Mouse (Mus musculus) forebrain, postnatal 0 days (tissue): ENCODE results near the gene Cys1. TPM values are rescaled to one million over a fixed set of nuclear protein-coding genes. Genes with fewer than 3 reads are reported as not detected.
A peak's percentile ranks its signal among the peaks of the same experiment; 100 is the strongest.

Experiments used
- ATAC-seq: fragments of 200-750 bp; cut with Nextera tagmentation; 2 replicates; pipeline ENCODE4 v1.8.0; 2017; ENCODE audit warnings: mild to moderate bottlenecking, moderate library complexity
- DNase-seq: peaks from one replicate; pipeline ENCODE4 v3.0.0-alpha.2; 2015
- H3K27ac ChIP-seq: fragments of 300-500 bp; sonication (generic); 2 replicates; pipeline ENCODE4 v1.5.1; 2014; ENCODE audit warnings: low read depth, mild to moderate bottlenecking, antibody characterized with exemption, low read length, moderate library complexity, mixed read lengths
- H3K27me3 ChIP-seq: fragments of 300-500 bp; sonication (generic); 2 replicates; pipeline ENCODE4 v1.6.1; 2014; ENCODE audit warnings: mild to moderate bottlenecking, low read length, mixed read lengths; ENCODE audit not compliant: insufficient read depth
- H3K36me3 ChIP-seq: fragments of 300-500 bp; sonication (generic); 2 replicates; pipeline ENCODE4 v1.6.1; 2014; ENCODE audit warnings: mild to moderate bottlenecking, moderate library complexity; ENCODE audit not compliant: insufficient read depth
- H3K4me1 ChIP-seq: fragments of 300-500 bp; sonication (generic); 2 replicates; pipeline ENCODE4 v1.6.1; 2014; ENCODE audit warnings: antibody characterized with exemption; ENCODE audit not compliant: insufficient read depth
- H3K4me2 ChIP-seq: fragments of 300-500 bp; sonication (generic); 2 replicates; pipeline ENCODE4 v1.6.1; 2014; ENCODE audit warnings: low read depth, mild to moderate bottlenecking, moderate library complexity
- H3K4me3 ChIP-seq: fragments of 300-500 bp; sonication (generic); 2 replicates; pipeline ENCODE4 v1.5.1; 2014; ENCODE audit warnings: low read depth, low read length, mixed read lengths
- H3K9ac ChIP-seq: fragments of 300-500 bp; sonication (generic); 2 replicates; pipeline ENCODE4 v1.6.1; 2014; ENCODE audit warnings: mild to moderate bottlenecking
- H3K9me3 ChIP-seq: fragments of 300-500 bp; sonication (generic); 2 replicates; pipeline ENCODE4 v1.6.1; 2016; ENCODE audit warnings: low read length
- CTCF ChIP-seq: sonication (generic); IDR thresholded peaks from 2 replicates; pipeline ENCODE4 v1.5.1; 2016; ENCODE audit warnings: antibody characterized with exemption, control low read depth, low read depth
- WGBS: fragments of 180-500 bp; shearing (Covaris S2); extraction: QIAGEN DNeasy Blood & Tissue Kit; methylation state at CpG from one replicate; pipeline ENCODE4 v1.1.7; 2014; 5-methylcytosine and 5-hydroxymethylcytosine counted together
- polyA plus RNA-seq: library from polyadenylated mRNA; unstranded; fragments of >200 nt; fragmentation: Nextera tagmentation; extraction: Ambion mirVana; gene quantifications from 2 replicates; pipeline ENCODE4 v1.2.1, GENCODE M21; 2015
- total RNA-seq: library from RNA; depleted of rRNA; stranded (reverse); fragments of >200 nt; gene quantifications from 2 replicates; pipeline ENCODE4 v1.2.3, GENCODE M21; 2014; rRNA removed

Gene Cys1
- 4.2 and 5.8 TPM in 2 replicates for total RNA-seq
- 2.1 and 2.3 TPM in 2 replicates for polyA plus RNA-seq

DNA sequence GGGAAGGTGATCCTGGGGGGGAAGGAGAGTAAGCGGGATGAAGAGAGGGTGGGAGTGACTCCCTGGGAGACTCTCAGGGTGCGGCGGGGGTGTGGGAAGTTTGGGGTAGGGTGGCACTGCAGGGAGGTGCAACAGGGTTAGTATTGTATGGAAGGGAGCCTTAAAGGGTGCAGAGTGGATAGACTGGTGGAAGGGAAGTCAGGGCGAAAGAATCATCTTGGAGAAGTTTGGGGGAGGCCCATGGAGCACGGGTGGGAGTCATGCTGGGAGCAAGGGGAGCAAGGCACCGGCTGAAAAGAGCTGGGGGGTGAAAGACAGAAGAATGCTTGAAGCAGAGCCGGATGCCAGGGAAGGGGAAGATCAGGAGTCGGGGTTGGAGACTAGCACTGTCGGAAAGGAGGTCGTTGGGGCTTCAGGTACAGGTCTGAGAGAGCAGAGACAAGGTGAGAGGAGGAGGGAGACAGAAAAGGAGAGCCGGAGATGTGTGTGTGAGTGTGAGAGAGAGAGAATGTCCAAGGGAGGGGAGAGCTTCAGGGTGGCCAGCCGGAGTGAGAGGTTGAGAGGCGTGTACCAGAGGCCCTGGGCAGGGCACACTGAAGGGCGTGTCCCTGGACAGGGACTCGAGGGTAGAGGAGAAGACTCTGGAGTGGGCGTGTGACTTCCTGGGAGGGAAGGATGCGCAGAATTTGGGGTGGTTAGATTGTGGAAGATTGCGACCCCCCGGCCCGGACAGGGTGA is at the start of gene Cys1:
Cys1 (minus strand) TSS at position 528 of the 738 bp plus-strand sequence.
- peak within 1 kb of the TSS; percentile 94 for H3K4me2 ChIP-seq
- H3K9ac ChIP-seq, result peak within 1 kb of the TSS; percentile 69
- peak; percentile 23; the same call in 1 of the 2 replicates for ATAC-seq
- 6% methylated on average over 20 of the region's 20 CpGs for WGBS
- TF ChIP-seq CTCF, result no peak
- H3K27me3 ChIP-seq, result no peaks in the 10 kb centered on the region; the same call in 1 of the 2 replicates
- peak within 1 kb of the TSS; percentile 65 for H3K4me3 ChIP-seq
- H3K27ac ChIP-seq, result peak within 1 kb of the TSS; percentile 50
- no peaks in the 10 kb centered on the region for H3K9me3 ChIP-seq
- peaks cover 10% of the 10 kb centered on the region; the same call in 1 of the 2 replicates for H3K4me1 ChIP-seq
- no peaks in the 10 kb centered on the region for H3K36me3 ChIP-seq
- DNase-seq, result no peak

DNA sequence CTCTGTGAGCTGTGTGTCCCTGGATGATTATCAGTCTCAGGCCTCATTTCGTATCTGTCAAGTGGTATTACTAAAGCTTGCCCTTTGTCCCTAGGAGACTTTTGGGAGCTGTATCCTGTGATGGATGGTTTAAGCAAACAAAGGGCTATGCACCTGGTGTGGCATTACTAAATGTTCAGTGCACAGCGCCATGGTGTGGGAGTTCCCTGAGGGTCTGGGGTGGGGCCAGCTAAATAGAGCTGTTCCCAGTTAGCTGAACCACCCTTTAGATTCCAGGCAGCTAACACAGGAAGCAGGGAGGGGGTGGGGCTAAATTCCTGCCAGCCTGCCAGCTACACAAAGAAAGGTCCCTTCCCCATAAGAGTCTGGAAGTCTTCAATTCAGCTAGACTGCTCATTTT is 42.8 kb upstream of the Cys1 start:
- peaks cover 4% of the 10 kb centered on the region; the same call in 1 of the 2 replicates for H3K4me1 ChIP-seq
- no peak overlapping the region for H3K27ac ChIP-seq
- no peak overlapping the region for H3K9ac ChIP-seq
- DNase-seq (peak; percentile 50), ATAC-seq (peak; percentile 94)
- H3K36me3 ChIP-seq, result no peaks in the 10 kb centered on the region
- no peak for TF ChIP-seq CTCF
- no peaks in the 10 kb centered on the region for H3K27me3 ChIP-seq
- no peak overlapping the region for H3K4me3 ChIP-seq
- H3K4me2 ChIP-seq, result no peak overlapping the region
- peaks cover 12% of the 10 kb centered on the region; the same call in 1 of the 2 replicates for H3K9me3 ChIP-seq
- 19% methylated on average over 2 of the region's 2 CpGs for WGBS

DNA sequence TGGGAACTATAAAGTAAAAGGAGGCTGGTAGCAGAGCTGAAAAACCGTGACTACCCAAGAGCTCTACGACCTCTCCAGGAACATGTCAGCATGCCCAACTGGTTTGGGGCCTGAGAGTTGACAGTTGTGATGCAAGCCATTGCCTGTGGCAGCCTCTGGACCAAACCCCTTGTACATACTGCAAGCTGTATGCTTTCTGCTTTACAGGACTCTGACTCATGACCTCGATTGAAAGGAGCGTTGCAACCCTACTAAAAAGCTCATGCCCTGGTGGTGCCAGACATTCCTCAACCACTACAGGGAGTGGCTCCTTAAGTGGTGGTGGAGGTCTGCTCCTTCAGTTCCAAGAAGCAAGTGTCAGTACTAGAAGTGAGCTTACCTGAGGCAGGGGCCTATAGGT is 42.2 kb upstream of the Cys1 start:
- peak overlapping the region; percentile 45; the same call in 1 of the 2 replicates for H3K27ac ChIP-seq

DNA sequence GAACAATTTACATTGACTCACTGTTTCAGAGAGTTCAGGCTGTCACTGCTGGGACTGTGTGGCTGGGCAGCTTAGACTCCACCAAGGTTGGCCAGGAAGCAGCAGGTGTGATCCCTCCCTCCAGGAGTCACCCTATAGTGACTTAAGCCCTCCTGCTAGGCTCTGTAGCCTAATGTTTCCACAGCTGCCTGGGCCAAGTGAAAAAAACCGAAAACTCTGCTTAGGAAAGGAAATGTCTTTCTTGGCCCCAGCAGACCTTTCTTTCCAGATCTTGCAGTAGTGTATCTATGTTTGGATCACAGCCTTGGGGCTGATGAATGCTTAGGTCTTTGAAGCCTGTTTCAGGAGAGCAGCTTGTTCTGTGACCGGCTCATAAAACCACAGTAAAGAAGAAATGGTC is 41.8 kb upstream of the Cys1 start:
- H3K4me3 ChIP-seq, result no peak overlapping the region

More for the DNA sequence above, 42.2 kb upstream of the Cys1 start:
- DNase-seq (no peak), ATAC-seq (0 out of 2 replicates have a peak, but pooled peaks have one; percentile 8)
- TF ChIP-seq CTCF, result no peak
- Histone ChIP-seq H3K9ac (no peak overlapping the region), H3K27me3 (no peaks in the 10 kb centered on the region), H3K4me2 (no peak overlapping the region), H3K4me1 (peaks cover 4% of the 10 kb centered on the region; the same call in 1 of the 2 replicates), H3K4me3 (no peak overlapping the region), H3K9me3 (peaks cover 7% of the 10 kb centered on the region; the same call in 1 of the 2 replicates), H3K36me3 (no peaks in the 10 kb centered on the region)
- 79% methylated on average over 4 of the region's 4 CpGs for WGBS

DNA sequence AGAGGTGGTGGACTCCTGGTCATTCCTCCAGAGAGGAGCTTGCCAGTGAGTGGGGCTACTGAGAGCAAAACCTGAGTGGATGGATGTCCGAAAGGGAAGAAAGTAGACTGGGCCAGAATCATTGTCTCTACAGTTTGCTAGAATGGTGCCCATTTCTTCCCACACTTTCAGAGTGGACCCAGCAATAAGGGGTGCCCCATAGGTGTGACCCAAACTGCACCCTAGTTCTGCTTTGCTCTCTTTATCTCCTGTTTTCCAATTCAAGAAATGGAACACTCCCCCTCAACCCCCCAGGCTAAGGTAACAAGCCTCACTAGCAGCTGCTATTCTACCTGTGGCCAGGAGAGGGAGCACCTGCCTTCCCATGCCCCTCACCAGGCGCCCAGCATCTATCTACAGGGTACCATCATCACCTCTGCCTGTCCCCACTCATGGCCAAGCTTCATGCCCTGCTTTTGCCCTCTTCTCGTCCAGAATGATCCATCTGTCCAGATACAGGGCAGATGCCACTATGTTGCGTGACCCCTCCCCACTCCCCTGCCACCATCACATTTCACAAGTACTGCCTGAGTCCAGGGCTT is 35.2 kb upstream of the Cys1 start:
- DNase-seq (peak; percentile 60), ATAC-seq (peak; percentile 76)
- H3K27me3 ChIP-seq, result no peaks in the 10 kb centered on the region
- no peaks in the 10 kb centered on the region for H3K36me3 ChIP-seq
- no peak overlapping the region for H3K4me3 ChIP-seq
- no peak overlapping the region for H3K4me2 ChIP-seq
- WGBS, result 48% methylated on average over 4 of the region's 4 CpGs
- TF ChIP-seq CTCF, result peak; percentile 89
- H3K9ac ChIP-seq, result no peak overlapping the region
- no peak overlapping the region for H3K27ac ChIP-seq
- no peaks in the 10 kb centered on the region for H3K4me1 ChIP-seq
- no peaks in the 10 kb centered on the region for H3K9me3 ChIP-seq

More for the DNA sequence above, 41.8 kb upstream of the Cys1 start:
- no peak overlapping the region for H3K9ac ChIP-seq
- TF ChIP-seq CTCF, result no peak
- ATAC-seq (no peak), DNase-seq (no peak)
- WGBS, result 62% methylated on average over 2 of the region's 2 CpGs
- H3K27me3 ChIP-seq, result no peaks in the 10 kb centered on the region
- 0 out of 2 replicates have a peak, but pooled peaks cover 6% of the 10 kb centered on the region for H3K9me3 ChIP-seq
- H3K27ac ChIP-seq, result no peak overlapping the region
- H3K36me3 ChIP-seq, result no peaks in the 10 kb centered on the region
- H3K4me2 ChIP-seq, result no peak overlapping the region
- peaks cover 4% of the 10 kb centered on the region; the same call in 1 of the 2 replicates for H3K4me1 ChIP-seq

DNA sequence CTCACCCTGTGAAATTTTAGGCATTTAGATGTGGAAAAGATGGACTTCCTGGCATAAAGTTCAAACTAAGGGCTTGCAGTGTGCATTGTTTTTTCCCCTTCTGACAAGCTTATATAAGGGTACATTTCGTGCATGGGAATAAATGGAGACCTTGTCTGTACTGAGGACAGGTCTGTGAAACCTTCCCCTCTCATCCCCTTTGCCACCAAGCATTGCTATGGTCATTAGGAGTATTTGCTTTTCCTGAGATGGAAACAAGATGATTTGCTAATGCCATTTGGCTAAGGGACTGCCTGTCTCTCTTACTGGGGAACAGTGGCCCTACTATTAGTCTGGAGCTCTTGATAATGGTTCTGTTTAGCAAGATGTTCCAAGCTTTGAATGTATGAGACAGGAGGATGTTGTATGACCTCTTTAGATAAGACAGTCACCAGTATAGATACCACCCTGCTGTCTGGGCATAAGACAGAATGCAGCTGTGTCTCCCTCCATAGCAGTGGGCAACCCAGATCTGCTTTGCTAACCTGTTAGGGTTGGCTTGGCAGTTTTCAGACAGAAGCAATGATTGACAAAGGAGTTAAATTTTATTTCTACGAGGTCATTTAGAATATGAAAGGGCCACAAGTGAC is 33.8 kb upstream of the Cys1 start:
- Histone ChIP-seq H3K27me3 (no peaks in the 10 kb centered on the region), H3K4me1 (0 out of 2 replicates have a peak, but pooled peaks cover 2% of the 10 kb centered on the region), H3K9me3 (no peaks in the 10 kb centered on the region), H3K4me3 (no peak overlapping the region), H3K4me2 (no peak overlapping the region), H3K27ac (no peak overlapping the region), H3K36me3 (no peaks in the 10 kb centered on the region; the same call in 1 of the 2 replicates), H3K9ac (no peak overlapping the region)
- ATAC-seq, result no peak
- 64% methylated on average over 2 of the region's 2 CpGs for WGBS
- no peak for DNase-seq
- no peak for TF ChIP-seq CTCF
